Mouse (Mus musculus) heart, postnatal 0 days (tissue): ENCODE data around the gene Nop58. TPM values are rescaled to one million over a fixed set of nuclear protein-coding genes. Genes with fewer than 3 reads are reported as not detected.

Experiments
- ATAC-seq: fragments of 200-750 bp; cut with Nextera tagmentation; 2 replicates; pipeline ENCODE4 v1.8.0; 2017; ENCODE audit warnings: low read depth, moderate number of reproducible peaks, moderate library complexity; ENCODE audit not compliant: insufficient read depth
- DNase-seq: peaks from one replicate; pipeline ENCODE4 v3.0.0-alpha.2; 2016; ENCODE audit warnings: low spot score
- H3K27ac ChIP-seq: fragments of 300-500 bp; sonication (generic); 2 replicates; pipeline ENCODE4 v1.5.1; 2014; ENCODE audit warnings: low read depth, mild to moderate bottlenecking
- H3K27me3 ChIP-seq: fragments of 300-500 bp; sonication (generic); 2 replicates; pipeline ENCODE4 v1.6.1; 2014; ENCODE audit warnings: low read length, mixed read lengths; ENCODE audit not compliant: control insufficient read depth, insufficient read depth
- H3K36me3 ChIP-seq: fragments of 300-500 bp; sonication (generic); replicated peaks from 2 replicates; pipeline ENCODE4 v1.6.1; 2014; ENCODE audit warnings: low read length, mixed read lengths; ENCODE audit not compliant: control insufficient read depth, insufficient read depth
- H3K4me1 ChIP-seq: fragments of 300-500 bp; sonication (generic); 2 replicates; pipeline ENCODE4 v1.6.1; 2014; ENCODE audit warnings: antibody characterized with exemption; ENCODE audit not compliant: control insufficient read depth, insufficient read depth
- H3K4me2 ChIP-seq: fragments of 300-500 bp; sonication (generic); 2 replicates; pipeline ENCODE4 v1.6.1; 2014; ENCODE audit warnings: low read depth, mild to moderate bottlenecking, low read length, moderate library complexity
- H3K4me3 ChIP-seq: fragments of 300-500 bp; sonication (generic); 2 replicates; pipeline ENCODE4 v1.5.1; 2014; ENCODE audit warnings: low read depth, low read length
- H3K9ac ChIP-seq: fragments of 300-500 bp; sonication (generic); replicated peaks from 2 replicates; pipeline ENCODE4 v1.6.1; 2014; ENCODE audit warnings: low read depth, low read length, mixed read lengths
- H3K9me3 ChIP-seq: fragments of 300-500 bp; sonication (generic); replicated peaks from 2 replicates; pipeline ENCODE4 v1.6.1; 2016; ENCODE audit warnings: low read length; ENCODE audit not compliant: control insufficient read depth
- CTCF ChIP-seq: IDR thresholded peaks from 2 replicates; pipeline ENCODE4 v1.5.1; 2016; ENCODE audit warnings: antibody characterized with exemption, control low read depth, low read depth
- EP300 ChIP-seq: IDR thresholded peaks from 2 replicates; pipeline ENCODE4 v1.6.1; 2016; ENCODE audit warnings: antibody characterized with exemption, low read depth
- WGBS: fragments of 180-500 bp; shearing (Covaris S2); extraction: QIAGEN DNeasy Blood & Tissue Kit; methylation state at CpG from one replicate; pipeline ENCODE4 v1.1.7; 2014; 5-methylcytosine and 5-hydroxymethylcytosine counted together
- polyA plus RNA-seq: library from polyadenylated mRNA; unstranded; fragments of >200 nt; fragmentation: Nextera tagmentation; extraction: Ambion mirVana; gene quantifications from 2 replicates; pipeline ENCODE4 v1.2.1, GENCODE M21; 2015
- total RNA-seq: library from RNA; depleted of rRNA; stranded (reverse); fragments of >200 nt; gene quantifications from 2 replicates; pipeline ENCODE4 v1.2.3, GENCODE M21; 2014; ENCODE audit warnings: low replicate concordance

The Nop58 gene
- total and polyA plus RNA-seq, 2 experiments from 2014 or later = 30.7 to 82.0 TPM

DNA sequence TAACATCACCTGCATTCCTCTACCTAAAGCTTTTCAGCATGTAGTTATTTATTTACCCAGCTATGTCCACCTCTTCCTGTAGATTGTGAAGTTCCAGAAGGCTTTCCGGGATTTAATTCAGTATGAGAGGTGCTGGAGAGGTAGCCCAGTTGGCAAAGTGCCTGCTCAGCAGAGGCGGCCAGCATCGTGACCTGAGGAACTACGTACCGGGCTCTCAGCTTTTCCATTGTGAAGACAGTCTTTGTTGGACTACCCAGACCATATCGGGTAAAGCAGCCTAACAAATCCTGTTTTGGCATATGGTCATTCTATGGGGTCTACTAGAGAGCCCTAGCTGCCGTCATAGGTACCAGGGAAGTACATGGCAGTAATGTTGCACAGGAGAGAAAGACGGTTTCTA, 45.3 kb downstream of the Nop58 start:
- Histone ChIP-seq H3K9ac (no peak overlapping the region), H3K4me3 (no peak overlapping the region)

DNA sequence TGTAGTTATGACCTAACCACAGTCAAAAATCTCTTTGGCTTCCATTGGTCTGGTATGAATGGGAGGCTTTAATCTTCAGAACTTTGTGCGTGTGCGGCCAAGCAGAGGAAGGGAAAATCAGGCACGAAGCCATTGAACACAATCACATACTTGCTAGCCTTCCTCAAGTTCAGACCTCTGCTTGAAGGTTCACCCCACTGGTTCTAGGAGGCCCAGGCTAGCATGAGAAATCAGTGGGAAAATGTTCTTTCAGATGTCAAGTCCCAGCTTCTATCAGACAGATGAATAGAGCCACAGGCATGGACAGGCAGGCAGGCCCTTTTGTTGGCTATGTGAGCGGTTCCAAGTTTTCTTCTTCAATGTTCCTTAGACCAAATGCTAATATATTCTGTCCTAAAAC, 46.0 kb downstream of the Nop58 start:
- DNase-seq (no peak), ATAC-seq (no peak)
- no peak overlapping the region for H3K27ac ChIP-seq
- H3K36me3 ChIP-seq = no peaks in the 10 kb centered on the region
- TF ChIP-seq EP300 (no peak), CTCF (no peak)
- 92% methylated on average over 4 of the region's 4 CpGs for WGBS
- H3K27me3 ChIP-seq = no peaks in the 10 kb centered on the region
- no peaks in the 10 kb centered on the region for H3K9me3 ChIP-seq
- H3K4me3 ChIP-seq = no peak overlapping the region
- H3K4me1 ChIP-seq = no peaks in the 10 kb centered on the region; the same call in 1 of the 2 replicates
- H3K4me2 ChIP-seq = no peak overlapping the region
- H3K9ac ChIP-seq = no peak overlapping the region

More for the DNA sequence above, 45.3 kb downstream of the Nop58 start:
- no peaks in the 10 kb centered on the region for H3K9me3 ChIP-seq
- H3K36me3 ChIP-seq = no peaks in the 10 kb centered on the region
- H3K4me2 ChIP-seq = no peak overlapping the region
- ATAC-seq (no peak), DNase-seq (no peak)
- H3K4me1 ChIP-seq = no peaks in the 10 kb centered on the region; the same call in 1 of the 2 replicates
- H3K27me3 ChIP-seq = no peaks in the 10 kb centered on the region
- 74% methylated on average over 8 of the region's 8 CpGs for WGBS
- no peak overlapping the region for H3K27ac ChIP-seq
- TF ChIP-seq CTCF (no peak), EP300 (no peak)

DNA sequence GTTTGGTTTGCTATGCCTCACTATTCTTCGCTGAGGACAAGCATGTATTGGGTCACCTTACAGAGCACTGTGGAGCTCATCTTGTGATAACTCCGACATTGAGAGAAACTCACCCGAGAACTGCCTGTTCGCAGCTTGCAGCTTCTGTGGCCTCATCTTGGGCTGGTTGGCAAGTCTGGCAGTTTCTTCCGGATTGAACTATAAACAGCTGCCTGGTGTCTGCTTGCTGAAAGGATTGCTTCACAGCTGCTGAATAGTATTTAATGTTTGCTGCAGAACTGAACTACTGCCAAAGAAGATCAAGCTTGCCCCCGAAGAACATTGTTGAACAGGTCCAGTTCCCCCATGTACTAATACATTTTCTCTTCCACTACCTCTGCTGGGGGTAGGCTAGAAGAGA, 49.3 kb downstream of the Nop58 start:
- no peak overlapping the region for H3K4me3 ChIP-seq
- no peak overlapping the region for H3K27ac ChIP-seq
- no peaks in the 10 kb centered on the region for H3K9me3 ChIP-seq
- no peak overlapping the region for H3K9ac ChIP-seq
- H3K27me3 ChIP-seq = no peaks in the 10 kb centered on the region
- TF ChIP-seq CTCF (no peak), EP300 (no peak)
- no peaks in the 10 kb centered on the region for H3K36me3 ChIP-seq
- no peak for DNase-seq
- H3K4me1 ChIP-seq = no peaks in the 10 kb centered on the region
- no peak overlapping the region for H3K4me2 ChIP-seq
- no peak for ATAC-seq
- WGBS = 50% methylated on average over 6 of the region's 6 CpGs

- ATAC-seq = no peak
- H3K9me3 ChIP-seq = no peaks in the 10 kb centered on the region
These were observed 54.1 kb downstream of the Nop58 start for GRCm38 (mm10) chr1:59738768-59739414.

DNA sequence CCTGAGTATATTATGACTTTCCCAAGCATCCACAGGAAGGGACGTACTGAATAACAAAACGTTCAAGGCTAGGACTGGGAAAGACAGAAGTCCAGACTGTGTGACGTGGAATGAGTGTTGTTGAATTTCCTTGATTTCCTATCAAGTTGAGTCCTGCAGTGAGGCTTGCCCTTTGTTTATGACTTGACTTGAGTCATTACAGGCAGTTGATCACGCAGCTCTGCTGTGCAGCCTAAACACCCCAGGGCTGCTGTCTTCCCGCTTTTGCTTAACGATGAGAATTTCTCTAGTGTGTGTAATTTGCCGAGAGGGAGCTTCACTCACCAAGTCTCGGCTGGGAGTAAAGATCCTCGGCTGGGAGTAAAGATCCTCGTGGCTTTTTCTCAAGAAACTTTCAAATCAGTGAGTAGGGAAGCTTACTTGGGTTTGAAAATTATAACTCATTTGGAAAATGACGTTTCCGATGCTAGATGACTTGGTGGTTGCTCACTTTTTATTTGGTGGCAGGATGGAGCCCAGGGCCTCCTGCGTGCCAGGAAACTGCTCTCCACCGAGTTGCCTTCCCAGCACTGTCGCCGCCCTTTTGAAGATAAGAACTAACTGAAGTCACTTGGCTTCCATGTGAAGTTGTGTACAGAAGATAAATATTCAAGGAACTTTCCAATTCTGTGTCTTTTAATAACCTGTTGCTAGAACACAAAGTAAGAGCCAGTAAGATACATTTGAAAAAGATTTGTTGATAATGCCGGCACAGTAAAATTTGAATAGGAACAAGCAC, 55.0 kb downstream of the Nop58 start:
- H3K4me2 ChIP-seq = no peak overlapping the region
- 48% methylated on average over 17 of the region's 17 CpGs for WGBS
- H3K27ac ChIP-seq = 0 out of 2 replicates have a peak overlapping the region, but pooled peaks have one; percentile 25
- H3K9me3 ChIP-seq = no peaks in the 10 kb centered on the region
- no peak overlapping the region for H3K9ac ChIP-seq
- no peaks in the 10 kb centered on the region for H3K27me3 ChIP-seq
- DNase-seq (peak; percentile 32), ATAC-seq (no peak)
- TF ChIP-seq EP300 (no peak), CTCF (no peak)
- H3K4me3 ChIP-seq = no peak overlapping the region
- no peaks in the 10 kb centered on the region for H3K4me1 ChIP-seq
- no peaks in the 10 kb centered on the region for H3K36me3 ChIP-seq

More at GRCm38 (mm10) chr1:59738768-59739414, 54.1 kb downstream of the Nop58 start:
- Histone ChIP-seq H3K36me3 (no peaks in the 10 kb centered on the region), H3K4me3 (no peak overlapping the region), H3K4me2 (no peak overlapping the region), H3K27ac (no peak overlapping the region), H3K9ac (no peak overlapping the region), H3K27me3 (no peaks in the 10 kb centered on the region), H3K4me1 (no peaks in the 10 kb centered on the region)
- 61% methylated on average over 6 of the region's 6 CpGs for WGBS
- DNase-seq = no peak
- TF ChIP-seq EP300 (no peak), CTCF (no peak)
